Comparison of ENCODE assay signal across 8 mouse cellular contexts in genomic region chr2:57123991-57124840, GRCm38 (mm10). TPM values are rescaled to one million over a fixed set of nuclear protein-coding genes. Genes with fewer than 3 reads are reported as not detected.
DNase-seq lines count a peak whose midpoint lies in the region; ATAC-seq lines count a peak whose summit lies in the region.

Nr4a2 (minus strand) TSS chr2:57124003.

- H3K36me3 ChIP-seq in forebrain, embryonic 12.5 days (replicated peaks) = no peaks in the 10 kb centered on the region
- H3K36me3 ChIP-seq in lung, embryonic 15.5 days = no peaks in the 10 kb centered on the region

- peak within 1 kb of the TSS; percentile 85 for H3K4me2 ChIP-seq in forebrain, embryonic 12.5 days
- H3K4me2 ChIP-seq in lung, embryonic 15.5 days = peak within 1 kb of the TSS; percentile 74

- peak; percentile 93 for ATAC-seq in forebrain, embryonic 12.5 days (ENCODE audit: low FRiP score)
- ATAC-seq in lung, embryonic 15.5 days (ENCODE audit: borderline replicate concordance, extremely low read depth, low FRiP score, low TSS enrichment) = peak; percentile 96

- H3K27ac ChIP-seq in forebrain, embryonic 12.5 days = peak within 1 kb of the TSS; percentile 74
- peak within 1 kb of the TSS; percentile 94 for H3K27ac ChIP-seq in lung, embryonic 15.5 days

- intact Hi-C loops in heart, postnatal 14 days (cut with DNase I) = loop anchor here (5.0 kb wide), 2 partner anchors 58 to 193 kb away; no protein-coding TSS in a partner anchor

- WGBS in forebrain, embryonic 12.5 days = 11% methylated on average over 37 of the region's 69 CpGs
- WGBS in lung, embryonic 15.5 days = 11% methylated on average over 39 of the region's 69 CpGs

- DNase-seq in ES-CJ7 (ENCODE audit: low read depth, low spot score) = peak; percentile 65
- peak; percentile 57 for DNase-seq in c-Kit-positive CD71-positive TER-119-negative erythroid progenitor cells, embryonic 14.5 days (ENCODE audit: low read depth)
- DNase-seq in heart, postnatal 14 days = peak; percentile 96 to 97
- DNase-seq in layer of hippocampus, adult 18-20 months (ENCODE audit: low spot score in 2 of 2) = peak; percentile 46 to 62
- peak; percentile 77 for DNase-seq in ovary, adult 18-20 months (ENCODE audit: low spot score)
- peak; percentile 55 for DNase-seq in thymus, postnatal 4 days

- no peaks in the 10 kb centered on the region for H3K9me3 ChIP-seq in forebrain, embryonic 12.5 days
- no peaks in the 10 kb centered on the region for H3K9me3 ChIP-seq in lung, embryonic 15.5 days

- H3K27me3 ChIP-seq in forebrain, embryonic 12.5 days = 0 out of 2 replicates have a peak, but pooled peaks cover 5% of the 10 kb centered on the region
- H3K27me3 ChIP-seq in lung, embryonic 15.5 days = no peaks in the 10 kb centered on the region

- H3K4me3 ChIP-seq in forebrain, embryonic 12.5 days (replicated peaks) = peak within 1 kb of the TSS; percentile 81
- H3K4me3 ChIP-seq in lung, embryonic 15.5 days = peak within 1 kb of the TSS; percentile 71

- peak within 1 kb of the TSS; percentile 94 for H3K9ac ChIP-seq in forebrain, embryonic 12.5 days
- H3K9ac ChIP-seq in lung, embryonic 15.5 days = peak within 1 kb of the TSS; percentile 92

- H3K4me1 ChIP-seq in forebrain, embryonic 12.5 days = peaks cover 12% of the 10 kb centered on the region
- H3K4me1 ChIP-seq in lung, embryonic 15.5 days = peaks cover 8% of the 10 kb centered on the region

RNA-seq across cellular contexts. Expression of gene Nr4a2, which starts in this region (rescaled TPM):
- 18.1 and 18.7 TPM in 2 replicates for polyA plus RNA-seq in forebrain, embryonic 12.5 days (2016; fragmentation: Nextera tagmentation; extraction: Ambion mirVana)
- total RNA-seq in heart, postnatal 14 days (2021) = 1 to 10 TPM; 1.7 to 1.9 TPM
- total RNA-seq in layer of hippocampus, adult 18-20 months (2021) = 10 to 100 TPM; 71.6 to 74.3 TPM
- 4.3 and 5.2 TPM in 2 replicates for polyA plus RNA-seq in lung, embryonic 15.5 days (2015; fragmentation: Nextera tagmentation; extraction: Ambion mirVana)

Comparison
In these comparisons a context has a peak if more than half of its experiments do, and no peak if none do; other contexts are left out.
1. Peak in every context shown above with its lines: DNase-seq, ATAC-seq, H3K4me3 ChIP-seq and H3K27ac ChIP-seq.
2. RNA of gene Nr4a2 (total RNA-seq): 71.6 to 74.3 TPM in layer of hippocampus, adult 18-20 months; 1.7 to 1.9 TPM in heart, postnatal 14 days; every median in the first group is over 10 times any median in the second.